Mouse (Mus musculus) 416B (cell line): ENCODE measurements at regions not wholly inside any gene's neighbourhood (a gene's known extent, or its start where the extent isn't known, plus 50 kb on each side); places are given as distances from the start of the nearest gene placed in this dataset.

Experiments used
- DNase-seq: peaks from one replicate; pipeline ENCODE4 v3.0.0; 2011; ENCODE audit warnings: low read depth

DNA sequence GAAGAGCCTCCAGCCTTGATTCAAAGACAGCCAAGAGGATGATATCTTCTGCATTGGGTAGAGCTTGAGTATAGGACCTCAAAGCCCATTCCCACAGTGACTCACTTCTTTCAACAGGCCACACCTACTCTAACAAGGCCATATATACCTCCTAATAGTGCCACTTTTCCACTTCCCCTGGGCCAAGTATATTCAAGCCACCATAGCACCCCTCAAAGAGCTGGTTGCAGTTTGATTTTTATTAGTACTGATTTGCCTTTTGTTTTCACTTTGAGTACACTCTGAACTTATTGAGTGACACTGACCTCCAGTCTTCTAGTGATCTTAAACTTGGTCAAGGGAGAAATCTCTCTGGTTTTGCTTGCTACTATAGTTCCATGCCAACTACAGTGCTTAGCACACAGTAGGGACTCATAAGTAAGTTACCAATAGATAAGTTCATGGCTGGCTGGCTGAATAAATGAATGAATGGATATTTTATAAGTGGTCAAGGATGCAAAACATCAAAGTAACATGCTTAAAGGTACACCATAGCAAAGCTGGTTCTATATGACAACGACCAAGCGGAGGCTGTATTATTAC, 64.5 kb upstream of the Lmo2 start:
- DNase-seq: no peak

DNA sequence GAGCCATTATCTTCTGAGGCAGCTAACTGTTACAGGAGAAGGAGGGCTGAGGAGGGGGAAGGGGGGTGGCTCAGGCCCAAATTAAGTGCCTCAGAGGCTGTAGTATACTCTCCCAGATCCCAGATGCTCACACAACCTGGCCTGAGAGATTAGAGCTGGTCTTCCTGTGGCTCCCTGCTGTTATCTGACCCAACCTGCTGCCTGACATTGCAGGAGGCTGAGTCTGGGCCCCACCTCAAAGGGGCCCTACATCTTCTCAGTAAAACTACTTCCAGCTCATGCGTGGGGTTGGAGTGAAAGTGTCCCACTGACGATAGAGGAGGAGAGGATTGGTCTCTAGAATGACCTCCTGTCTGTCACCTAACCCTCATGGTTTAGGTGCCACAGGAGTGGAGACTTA, 64.0 kb upstream of the Lmo2 start:
- DNase-seq: peak; percentile 74

DNA sequence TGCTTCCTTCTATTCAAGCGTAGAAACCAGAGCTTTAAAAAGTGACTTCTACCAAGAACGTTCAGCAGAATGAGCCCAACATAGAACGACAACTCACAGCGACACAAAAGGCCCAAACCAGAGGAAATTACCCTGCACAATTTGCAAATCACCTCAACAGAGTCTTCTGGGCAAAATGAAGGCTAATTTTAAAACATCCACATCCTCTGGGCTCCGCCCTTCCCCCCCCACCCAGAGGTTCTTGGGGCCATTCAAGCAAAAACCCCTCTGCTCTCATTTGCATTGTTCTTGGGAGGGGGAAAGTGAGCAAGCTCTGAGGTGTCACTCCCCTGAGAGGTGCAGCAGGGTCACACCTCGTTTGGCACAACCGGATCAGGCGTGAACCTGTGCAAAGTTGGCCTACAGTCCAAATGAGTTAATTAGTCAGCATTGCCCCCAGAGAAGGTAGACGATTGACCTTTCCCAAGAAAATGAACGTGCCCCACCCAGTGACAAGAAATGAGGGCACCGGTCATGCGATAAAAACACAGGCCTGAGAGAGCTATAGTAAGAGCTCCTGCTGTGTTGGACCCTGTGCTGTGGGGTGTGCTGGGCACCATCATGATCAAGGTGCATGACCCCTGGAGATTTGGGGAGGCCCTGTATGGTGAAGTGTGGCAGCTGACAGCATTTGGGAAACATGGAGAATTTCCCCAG, 62.7 kb upstream of the Lmo2 start:
- no peak for DNase-seq

DNA sequence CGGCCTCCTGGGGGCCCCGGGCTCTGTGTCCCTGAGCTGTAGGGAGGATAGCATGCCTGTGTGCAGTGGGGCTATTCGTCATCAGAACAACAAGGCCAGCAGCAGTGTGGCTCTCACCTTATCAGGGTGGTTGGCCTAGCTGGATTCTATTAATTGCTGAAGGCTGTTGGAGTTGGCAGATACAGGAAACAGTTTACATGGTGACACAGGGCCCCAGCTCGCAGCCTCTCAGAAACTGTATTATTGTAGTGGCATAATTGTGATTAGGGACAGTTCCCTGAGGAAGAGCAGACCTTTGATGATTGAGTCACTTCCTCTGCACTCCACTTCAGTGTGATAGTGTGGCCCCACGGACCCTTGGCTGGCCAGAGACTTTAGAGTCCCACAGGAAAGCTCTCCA, 61.6 kb upstream of the Lmo2 start:
- DNase-seq: peak; percentile 70

DNA sequence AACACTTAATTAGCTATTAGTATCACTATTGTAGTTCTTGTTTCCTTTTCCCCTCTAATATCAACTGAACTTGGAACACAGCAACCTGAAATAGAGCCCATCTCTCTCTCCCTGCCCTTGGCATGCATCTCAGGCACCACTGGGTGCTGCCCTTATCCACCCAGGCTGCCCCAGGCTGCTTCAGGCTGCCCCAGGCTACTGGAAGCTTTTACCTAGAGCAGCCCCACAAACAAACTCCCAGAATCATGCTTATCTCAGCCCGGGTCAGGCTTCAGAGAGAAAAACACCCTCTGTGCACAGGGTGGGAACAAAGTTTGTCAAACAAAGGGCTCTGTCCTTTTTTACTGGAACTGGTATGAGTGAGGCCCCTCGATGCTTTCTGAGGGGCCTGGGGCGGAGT, 61.0 kb upstream of the Lmo2 start:
- DNase-seq: peak; percentile 50

DNA sequence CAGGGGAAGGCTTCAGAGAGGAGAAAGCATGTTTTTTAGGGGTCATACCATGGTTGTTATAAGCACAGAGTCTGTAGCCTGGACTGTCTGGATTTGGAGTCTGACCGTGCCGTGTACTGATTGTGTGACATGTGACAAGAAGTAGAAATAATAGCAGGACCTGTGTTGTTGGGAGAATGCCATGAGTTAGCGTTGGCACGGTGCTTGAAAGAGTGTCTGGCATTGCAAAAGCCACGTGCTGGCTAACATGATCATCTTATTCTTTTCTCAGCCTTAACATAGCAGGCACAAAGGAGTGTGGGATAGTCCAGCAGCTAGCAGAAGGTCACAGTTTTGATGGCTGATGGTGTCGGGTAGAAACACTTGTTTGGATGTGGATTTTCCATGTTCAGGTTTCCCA, 58.1 kb upstream of the Lmo2 start:
- DNase-seq: no peak

DNA sequence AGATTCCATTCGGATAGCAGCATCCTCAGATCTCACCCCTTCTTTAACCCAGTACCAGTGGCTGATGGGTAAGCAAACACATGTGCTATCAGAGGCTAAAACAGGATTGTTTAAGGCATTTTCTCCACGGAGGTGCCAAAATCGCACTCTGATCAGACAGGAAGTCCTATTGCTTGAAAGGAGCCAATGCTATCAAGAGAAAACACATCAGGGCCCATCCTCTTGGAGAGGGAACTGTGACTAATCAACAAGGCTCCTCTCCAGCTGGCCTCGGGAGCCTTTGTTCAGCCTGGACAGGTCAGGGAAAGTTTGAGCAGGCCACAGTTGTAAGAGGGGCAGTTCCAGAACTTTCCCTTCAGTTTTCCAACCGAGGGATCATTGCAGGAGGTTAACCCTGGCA, 57.4 kb upstream of the Lmo2 start:
- no peak for DNase-seq

DNA sequence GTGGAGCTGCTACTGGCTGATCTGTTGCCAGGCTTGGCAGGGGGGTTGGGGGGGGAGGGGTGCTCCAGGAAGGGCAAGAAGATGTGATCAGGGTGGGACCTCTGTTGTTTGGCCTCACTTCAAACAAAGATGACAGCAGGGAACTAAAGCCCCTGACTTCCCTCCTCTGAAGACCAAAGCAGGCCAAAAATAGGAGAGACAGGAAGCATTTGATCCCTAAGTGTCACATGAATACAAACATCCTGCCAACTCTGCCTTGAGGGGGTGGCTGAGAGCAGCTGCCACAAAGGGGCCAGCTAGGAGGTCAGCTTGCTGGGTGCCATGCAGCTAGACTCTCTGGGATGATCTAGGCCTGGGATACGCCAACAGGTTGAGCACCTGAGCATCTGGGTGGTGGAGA, 56.3 kb upstream of the Lmo2 start:
- DNase-seq: peak; percentile 65

DNA sequence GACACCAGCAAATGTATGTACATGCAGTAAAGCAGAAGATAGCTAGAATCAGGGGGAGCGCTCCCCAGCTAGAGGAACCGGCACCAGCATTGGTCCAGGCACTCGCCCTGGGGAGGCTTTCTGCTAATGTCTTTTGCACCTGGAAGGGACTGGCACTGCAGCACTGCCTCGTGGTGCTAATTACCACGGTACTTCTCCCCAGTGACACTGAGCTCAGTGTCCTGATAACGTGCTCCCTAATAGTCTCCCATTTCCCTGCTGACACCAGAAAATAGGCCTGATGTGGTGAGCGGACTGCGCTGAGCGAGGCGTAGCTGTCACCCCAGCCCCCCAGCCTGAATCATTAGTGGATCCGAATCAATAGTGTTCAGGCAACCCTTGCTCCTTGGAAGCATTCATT, 55.0 kb upstream of the Lmo2 start:
- no peak for DNase-seq

DNA sequence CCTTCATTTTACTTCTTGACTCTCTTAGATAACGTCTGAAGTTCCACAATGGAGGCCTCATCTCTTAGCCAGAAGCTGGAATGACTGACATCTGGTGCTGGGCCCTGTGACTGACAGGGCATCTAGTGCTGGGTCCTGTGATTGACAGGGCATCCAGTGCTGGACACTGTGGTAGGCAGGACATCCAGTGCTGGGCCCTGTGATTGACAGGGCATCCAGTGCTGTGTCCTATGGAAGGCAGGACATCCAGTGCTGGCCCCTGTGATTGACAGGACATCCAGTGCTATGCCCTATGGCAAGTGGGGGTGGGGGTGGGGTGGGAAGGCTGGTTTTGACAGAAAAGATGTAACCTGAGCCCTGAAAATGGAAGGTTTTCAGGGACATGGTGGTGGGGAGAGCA, 52.1 kb upstream of the Lmo2 start:
- no peak for DNase-seq

DNA sequence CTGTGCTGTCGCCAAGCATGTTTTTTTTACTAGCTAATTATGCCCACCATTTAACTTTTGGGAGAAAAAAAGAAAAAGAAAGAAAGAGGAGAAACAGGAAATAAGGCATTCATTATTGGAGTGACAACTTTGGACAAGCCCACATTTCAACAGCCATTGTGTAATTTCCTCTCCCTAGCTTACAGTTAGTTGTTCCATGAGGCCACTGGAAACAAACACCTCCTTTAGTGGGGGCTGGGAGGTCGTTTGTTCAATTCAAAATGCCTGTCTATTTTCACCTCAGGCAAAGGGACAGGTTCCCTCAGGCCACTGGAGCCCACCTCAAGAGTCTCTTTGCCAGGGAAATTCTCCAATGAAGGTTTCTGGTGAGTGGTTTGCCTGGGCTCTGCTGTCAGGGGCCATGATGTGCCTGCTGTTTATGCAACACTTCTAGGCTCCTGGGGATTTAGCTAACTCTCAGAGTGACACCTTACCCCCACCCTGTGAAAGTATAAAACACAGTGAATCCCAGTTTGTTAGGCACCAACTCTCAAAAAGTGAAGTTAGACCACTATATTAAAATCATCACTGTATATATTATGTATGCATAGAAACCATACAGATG, 51.1 kb upstream of the Lmo2 start:
- DNase-seq: peak; percentile 88
